Mouse (Mus musculus) hindbrain, embryonic 11.5 days (tissue): ENCODE data around the gene Tmem221. TPM values are rescaled to one million over a fixed set of nuclear protein-coding genes. Genes with fewer than 3 reads are reported as not detected.

Experiments
- polyA plus RNA-seq: library from polyadenylated mRNA; unstranded; fragments of >200 nt; fragmentation: Nextera tagmentation; extraction: Ambion mirVana; gene quantifications from 2 replicates; pipeline ENCODE4 v1.2.1, GENCODE M21; 2014

The Tmem221 gene
- polyA plus RNA-seq, 1 experiment from 2014 or later = 0.28 TPM

Other genes starting within 250 kb of the Tmem221 start
- 77.8 and 78.6 TPM in 2 replicates for gene Use1, start 192.0 kb downstream of the Tmem221 start, polyA plus RNA-seq
- 3.0 and 3.7 TPM in 2 replicates for gene Ocel1, start 187.6 kb downstream of the Tmem221 start, polyA plus RNA-seq
- gene Nr2f6, start 176.9 kb downstream of the Tmem221 start, polyA plus RNA-seq = 69.5 and 78.3 TPM in 2 replicates
- 2.9 and 3.6 TPM in 2 replicates for gene Ushbp1, start 163.1 kb downstream of the Tmem221 start, polyA plus RNA-seq
- 102 and 106 TPM in 2 replicates for gene Babam1, start 162.0 kb downstream of the Tmem221 start, polyA plus RNA-seq
- 14.4 and 20.8 TPM in 2 replicates for gene Ankle1, start 152.9 kb downstream of the Tmem221 start, polyA plus RNA-seq
- 38.5 and 40.0 TPM in 2 replicates for gene Abhd8, start 95.2 kb downstream of the Tmem221 start, polyA plus RNA-seq
- gene Mrpl34, start 93.9 kb downstream of the Tmem221 start, polyA plus RNA-seq = 231 and 239 TPM in 2 replicates
- gene Dda1, start 89.7 kb downstream of the Tmem221 start, polyA plus RNA-seq = 143 and 155 TPM in 2 replicates
- 5.1 and 5.8 TPM in 2 replicates for gene Ano8, start 72.9 kb downstream of the Tmem221 start, polyA plus RNA-seq
- gene Gtpbp3, start 70.8 kb downstream of the Tmem221 start, polyA plus RNA-seq = 3.7 and 3.8 TPM in 2 replicates
- gene Plvap, start 47.1 kb downstream of the Tmem221 start, polyA plus RNA-seq = 35.3 and 37.2 TPM in 2 replicates
- gene Ccdc194, start 33.2 kb downstream of the Tmem221 start, polyA plus RNA-seq = 0.51 and 0.71 TPM in 2 replicates
- 2.2 and 5.7 TPM in 2 replicates for gene Bst2, start 21.4 kb downstream of the Tmem221 start, polyA plus RNA-seq
- gene Mvb12a, start 15.9 kb downstream of the Tmem221 start, polyA plus RNA-seq = 54.3 and 61.1 TPM in 2 replicates
- gene Nxnl1, start 7.7 kb upstream of the Tmem221 start, polyA plus RNA-seq = not detected in 2 replicates
- 13.7 and 18.2 TPM in 2 replicates for gene Slc27a1, start 10.0 kb upstream of the Tmem221 start, polyA plus RNA-seq
- 228 TPM in 2 replicates for gene Pgls, start 33.3 kb upstream of the Tmem221 start, polyA plus RNA-seq
- gene Fam129c, start 38.8 kb upstream of the Tmem221 start, polyA plus RNA-seq = 3.3 and 3.6 TPM in 2 replicates
- 41.3 and 42.5 TPM in 2 replicates for gene Colgalt1, start 52.1 kb upstream of the Tmem221 start, polyA plus RNA-seq
- 7.3 and 9.1 TPM in 2 replicates for gene Unc13a, start 112.9 kb upstream of the Tmem221 start, polyA plus RNA-seq
- gene Jak3, start 117.4 kb upstream of the Tmem221 start, polyA plus RNA-seq = 0.99 and 1.4 TPM in 2 replicates
- gene Insl3, start 130.3 kb upstream of the Tmem221 start, polyA plus RNA-seq = 0.35 and 0.37 TPM in 2 replicates
- gene B3gnt3, start 142.9 kb upstream of the Tmem221 start, polyA plus RNA-seq = 0.36 and 0.45 TPM in 2 replicates
- 13.6 and 15.0 TPM in 2 replicates for gene Fcho1, start 166.8 kb upstream of the Tmem221 start, polyA plus RNA-seq